Mouse (Mus musculus): ENCODE results near the gene Pigs. TPM values are rescaled to one million over a fixed set of nuclear protein-coding genes. Genes with fewer than 3 reads are reported as not detected.

The Pigs gene
- total and polyA plus RNA-seq, 3 experiments, result 26.3 to 65.4 (median 53.1) TPM

DNA sequence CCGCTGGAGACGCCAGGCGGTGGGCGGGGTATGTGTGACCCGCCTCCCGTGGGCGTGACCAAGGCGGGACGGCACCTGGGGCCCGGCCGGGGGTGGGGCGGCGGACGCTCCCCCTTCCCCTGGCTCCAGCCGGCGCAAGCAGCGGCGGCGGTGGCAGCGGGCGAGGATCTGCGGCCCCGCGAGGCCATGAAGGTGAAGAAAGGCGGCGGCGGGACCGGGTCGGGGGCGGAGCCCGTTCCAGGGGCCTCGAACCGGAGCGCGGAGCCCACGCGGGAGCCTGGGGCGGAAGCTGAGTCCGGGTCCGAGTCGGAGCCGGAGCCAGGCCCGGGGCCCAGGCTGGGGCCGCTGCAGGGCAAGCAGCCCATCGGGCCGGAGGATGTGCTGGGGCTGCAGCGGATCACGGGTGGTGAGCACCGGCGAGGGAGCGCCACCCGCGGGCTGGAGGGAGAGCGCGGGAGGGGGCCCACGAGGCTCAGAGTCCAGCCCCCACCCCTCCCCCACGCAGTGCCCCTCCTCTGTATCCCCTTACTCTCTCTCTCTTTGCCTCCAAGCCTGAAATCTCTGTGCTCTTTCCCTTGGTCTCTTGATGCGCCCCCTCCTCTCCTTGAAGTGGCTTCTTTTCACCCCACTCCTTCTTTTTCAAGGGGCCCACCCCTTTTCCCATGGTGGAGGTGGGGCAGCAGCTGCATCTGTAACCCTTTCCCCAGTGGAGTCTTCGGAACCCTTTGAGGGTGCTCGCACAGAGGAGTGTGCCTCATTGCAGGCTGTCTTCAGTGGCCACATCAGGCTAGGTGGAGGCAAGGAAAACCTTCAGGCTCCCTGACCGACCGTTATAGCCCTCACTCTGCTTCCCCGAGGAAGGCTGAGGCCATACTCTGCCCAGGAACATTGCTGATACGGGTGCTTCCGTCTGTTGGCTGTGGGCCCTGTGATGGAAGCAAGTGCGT is 15.4 kb downstream of the Pigs start, which contains the start of gene Unc119:
Gene Unc119 (plus strand): TSS at position 102 of the 947 bp plus-strand sequence.
- Histone ChIP-seq H3K4me2 (ENCODE audit: insufficient read depth, low read depth, poor library complexity, severe bottlenecking) (peak within 1 kb of the TSS; percentile 77), H3K9ac (ENCODE audit: insufficient read depth, low read depth) (peak within 1 kb of the TSS; percentile 91), H3K9me3 (replicated peaks; ENCODE audit: low read length) (no peaks in the 10 kb centered on the region), H3K4me1 (ENCODE audit: control insufficient read depth in 1 of 2, insufficient read depth in 2 of 2) (peaks cover 25 to 46% of the 10 kb centered on the region in 2 experiments), H3K79me2 (replicated peaks; ENCODE audit: control insufficient read depth, extremely low read depth, insufficient read depth, poor library complexity, severe bottlenecking) (peaks cover 8% of the 10 kb centered on the region), H3K36me3 (replicated peaks in 1 of 2; ENCODE audit: control insufficient read depth in 1 of 2, insufficient read depth in 1 of 2, low read length in 1 of 2) (peaks cover 32 to 46% of the 10 kb centered on the region in 2 experiments), H3K4me3 (replicated peaks in 1 of 3; ENCODE audit: low read depth in 2 of 3, low read length in 2 of 3, poor library complexity in 1 of 3) (peak within 1 kb of the TSS; percentile 73 to 86 (median 75)), H3K27me3 (replicated peaks) (no peaks in the 10 kb centered on the region), H3K27ac (ENCODE audit: insufficient read depth, low read depth) (peak within 1 kb of the TSS; percentile 44)
- 0 out of 2 replicates have a peak, but pooled peaks have one; percentile 72 for TF ChIP-seq MXI1 (IDR thresholded peaks at IDR 0.05; ENCODE audit: low read depth, low read length)
- TF ChIP-seq MAFK (IDR thresholded peaks at IDR 0.05; ENCODE audit: insufficient replicate concordance, low read length), result no peak
- TF ChIP-seq UBTF (IDR thresholded peaks at IDR 0.05; ENCODE audit: low read depth, low read length), result peak; percentile 55; the same call in 1 of the 2 replicates
- peak; percentile 22; the same call in 1 of the 2 replicates for TF ChIP-seq ELF1 (IDR thresholded peaks at IDR 0.05; ENCODE audit: low read depth, low read length)
- 0 out of 2 replicates have a peak, but pooled peaks have one; percentile 25 for TF ChIP-seq BHLHE40 (IDR thresholded peaks at IDR 0.05; ENCODE audit: low read depth, low read length)
- peak; percentile 84 for TF ChIP-seq NELFE (IDR thresholded peaks at IDR 0.05; ENCODE audit: low read depth, low read length)
- no peak for TF ChIP-seq EP300 (IDR thresholded peaks at IDR 0.05; ENCODE audit: low read length)
- TF ChIP-seq IRF4 (IDR thresholded peaks at IDR 0.05; ENCODE audit: low read depth, low read length), result peak; percentile 28; the same call in 1 of the 2 replicates
- peak; percentile 71; the same call in 1 of the 2 replicates for TF ChIP-seq TCF12 (IDR thresholded peaks at IDR 0.05; ENCODE audit: low read depth, low read length)
- TF ChIP-seq SMC3 (IDR thresholded peaks at IDR 0.05; ENCODE audit: low read depth, low read length), result no peak
- peak; percentile 87 for TF ChIP-seq ZMIZ1 (IDR thresholded peaks at IDR 0.05; ENCODE audit: low read depth, low read length)
- no peak for TF ChIP-seq USF1 (IDR thresholded peaks at IDR 0.05; ENCODE audit: low read depth, low read length)
- TF ChIP-seq PAX5 (IDR thresholded peaks at IDR 0.05; ENCODE audit: low read length), result no peak
- TF ChIP-seq ZC3H11A (IDR thresholded peaks at IDR 0.05; ENCODE audit: low read depth, low read length), result no peak
- no peak for TF ChIP-seq KAT2A (IDR thresholded peaks at IDR 0.05; ENCODE audit: insufficient replicate concordance, low read length)
- peak; percentile 57 for TF ChIP-seq NRF1 (IDR thresholded peaks at IDR 0.05; ENCODE audit: low read depth, low read length)
- TF ChIP-seq POLR2AphosphoS2 (IDR thresholded peaks at IDR 0.05; ENCODE audit: low read depth, low read length), result peak; percentile 70; the same call in 1 of the 2 replicates
- TF ChIP-seq SIN3A (IDR thresholded peaks at IDR 0.05; ENCODE audit: low read length), result peak; percentile 46
- no peak for TF ChIP-seq MYC (IDR thresholded peaks at IDR 0.05; ENCODE audit: low read depth, low read length)
- peak; percentile 67 for TF ChIP-seq CHD2 (IDR thresholded peaks at IDR 0.05; ENCODE audit: low read length)
- TF ChIP-seq RCOR1 (conservative IDR thresholded peaks at IDR 0.05; ENCODE audit: low read depth, low read length), result peak; percentile 44; the same call in 1 of the 2 replicates
- TF ChIP-seq POLR2A (IDR thresholded peaks at IDR 0.05; ENCODE audit: low read depth, low read length), result peak; percentile 78
- TF ChIP-seq MEF2A (IDR thresholded peaks at IDR 0.05; ENCODE audit: borderline replicate concordance, low read depth, low read length), result peak; percentile 69
- TF ChIP-seq JUN (IDR thresholded peaks at IDR 0.05; ENCODE audit: insufficient read depth, low read depth, low read length), result no peak
- in situ Hi-C loops (cut with MboI; ENCODE audit: low pct_ligation_motif_present, low pct_unique_long_range_greater_than_20kb, low sequenced_read_pairs), result no loop called here
- dilution Hi-C loops (cut with MboI; ENCODE audit: extremely low pct_ligation_motif_present, extremely low pct_unique_long_range_greater_than_20kb, low sequenced_read_pairs), result no loop called here
- no peak for DNase-seq (ENCODE audit: extremely low read depth)

Measured in CH12.LX (cell line).